ENCODE assay signal across 11 mouse cellular contexts in genomic region chr2:119024536-119025238, GRCm38 (mm10). TPM values are rescaled to one million over a fixed set of nuclear protein-coding genes. Genes with fewer than 3 reads are reported as not detected.
A peak's percentile ranks its signal among the peaks of the same experiment; 100 is the strongest.
DNase-seq lines count a peak whose midpoint lies in the region; ATAC-seq and TF ChIP-seq lines count a peak whose summit lies in the region.
"Had no signal": no experiment of that assay in that cellular context is flagged by ENCODE, and none has a peak within 500 bp of the region (broad histone marks: within the 10 kb centered on the region; RNA-seq: fewer than 3 reads in every experiment).

No protein-coding gene starts in this region.

- TF ChIP-seq CTCF in embryonic fibroblast, embryonic 13.5 days (IDR thresholded peaks at IDR 0.05; ENCODE audit: borderline replicate concordance, insufficient read depth, low read length) = 0 out of 2 replicates have a peak, but pooled peaks have one; percentile 12

- H3K27ac ChIP-seq in heart, embryonic 11.5 days (ENCODE audit: low read depth, low read length) = no peak overlapping the region
- H3K27ac ChIP-seq in embryonic fibroblast, embryonic 13.5 days (ENCODE audit: insufficient read depth, low read length) = no peak overlapping the region

- H3K36me3 ChIP-seq in heart, embryonic 11.5 days (ENCODE audit: control insufficient read depth, insufficient read depth, low read length) = peaks cover 16% of the 10 kb centered on the region
- peaks cover 13% of the 10 kb centered on the region for H3K36me3 ChIP-seq in splenic B cell, adult 2 months (ENCODE audit: control insufficient read depth, insufficient read depth, low read length, poor library complexity, severe bottlenecking)

- H3K9ac ChIP-seq in heart, embryonic 11.5 days (ENCODE audit: low read depth, low read length) = no peak overlapping the region

- intact Hi-C loops in heart, postnatal 36 days (cut with DNase I) = no loop called here
- intact Hi-C loops in gastrocnemius, postnatal 36 days (cut with DNase I) = no loop called here

- H3K4me3 ChIP-seq in heart, embryonic 11.5 days (ENCODE audit: low read depth, low read length) = no peak overlapping the region
- H3K4me3 ChIP-seq in embryonic fibroblast, embryonic 13.5 days (ENCODE audit: insufficient read depth, low read length) = no peak overlapping the region

- ATAC-seq in heart, embryonic 11.5 days (replicated peaks; ENCODE audit: insufficient number of reproducible peaks, low FRiP score, low TSS enrichment) = peak; percentile 48; the same call in 1 of the 2 replicates
- ATAC-seq in inflammation-experienced regulatory T-cells, adult 6 months = no peak

- H3K9me3 ChIP-seq in heart, embryonic 11.5 days (replicated peaks; ENCODE audit: control insufficient read depth, low read length) = no peaks in the 10 kb centered on the region

- WGBS in heart, embryonic 11.5 days (ENCODE audit: insufficient replicate concordance) = 58% methylated on average over 9 of the region's 9 CpGs

- peaks cover 12% of the 10 kb centered on the region; the same call in 1 of the 2 replicates for H3K4me1 ChIP-seq in heart, embryonic 11.5 days (ENCODE audit: control insufficient read depth, insufficient read depth, low read length)
- 0 out of 2 replicates have a peak, but pooled peaks cover 2% of the 10 kb centered on the region for H3K4me1 ChIP-seq in embryonic fibroblast, embryonic 13.5 days (ENCODE audit: control insufficient read depth, insufficient read depth, low read length)

- no peak for DNase-seq in heart, postnatal 36 days
- DNase-seq in spleen, adult 12 weeks (ENCODE audit: low spot score) = peak; percentile 23
- DNase-seq in spleen, postnatal 14 days (ENCODE audit: low spot score in 2 of 2) = no peak
- DNase-seq in splenic B cell, adult 2 months (ENCODE audit: low read depth, low spot score) = peak; percentile 45
- no peak for DNase-seq in gastrocnemius, postnatal 36 days
- DNase-seq: cerebellum, adult 18-20 months; heart, postnatal 14 days; thymus, adult 2 months had no signal

- no peaks in the 10 kb centered on the region for H3K27me3 ChIP-seq in heart, embryonic 11.5 days (ENCODE audit: control insufficient read depth, insufficient read depth, low read length)
- no peaks in the 10 kb centered on the region for H3K27me3 ChIP-seq in splenic B cell, adult 2 months (ENCODE audit: control insufficient read depth, insufficient read depth, low read length, poor library complexity, severe bottlenecking)

- no peak overlapping the region for H3K4me2 ChIP-seq in heart, embryonic 11.5 days

- no peak for TF ChIP-seq POLR2A in embryonic fibroblast, embryonic 13.5 days (IDR thresholded peaks at IDR 0.05; ENCODE audit: low read depth, low read length)

RNA-seq across cellular contexts. Expression of gene Ccdc32, which starts 4.5 kb away (rescaled TPM):
- 16.4 and 17.1 TPM in 2 replicates for polyA plus RNA-seq in heart, embryonic 11.5 days (2014; fragmentation: Nextera tagmentation; extraction: Ambion mirVana)
- total RNA-seq in heart, postnatal 36 days (2021) = 10 to 100 TPM; 10.4 to 11.2 TPM
- 12.1 and 12.7 TPM in 2 replicates for polyA plus RNA-seq in embryonic fibroblast, embryonic 13.5 days (2011; ENCODE audit: insufficient read length, low read depth, missing spikeins)
- 1 to 10 TPM; 3.3 to 4.6 TPM for total RNA-seq in gastrocnemius, postnatal 36 days (2021)
- 10 to 100 TPM; 21.9 to 23.2 (median 22.8) TPM for polyA plus RNA-seq in inflammation-experienced regulatory T-cells, adult 6 months (2017; shearing (Covaris generic))

RNA-seq across cellular contexts. Expression of gene Rpusd2, which starts 9.9 kb away (rescaled TPM):
- polyA plus RNA-seq in heart, embryonic 11.5 days (2014; fragmentation: Nextera tagmentation; extraction: Ambion mirVana) = 4.0 and 4.8 TPM in 2 replicates
- total RNA-seq in heart, postnatal 36 days (2021) = 1 to 10 TPM; 4.5 to 5.2 TPM
- 3.9 and 4.2 TPM in 2 replicates for polyA plus RNA-seq in embryonic fibroblast, embryonic 13.5 days (2011; ENCODE audit: insufficient read length, low read depth, missing spikeins)
- 1 to 10 TPM; 2.7 to 2.8 TPM for total RNA-seq in gastrocnemius, postnatal 36 days (2021)
- 1 to 10 TPM; 1.6 to 2.2 (median 2.0) TPM for polyA plus RNA-seq in inflammation-experienced regulatory T-cells, adult 6 months (2017; shearing (Covaris generic))

RNA-seq across cellular contexts. Expression of gene Knl1, which starts 22.2 kb away (rescaled TPM):
- polyA plus RNA-seq in heart, embryonic 11.5 days (2014; fragmentation: Nextera tagmentation; extraction: Ambion mirVana) = 26.5 and 30.9 TPM in 2 replicates
- under 1 TPM; 0.69 to 0.79 TPM for total RNA-seq in heart, postnatal 36 days (2021)
- polyA plus RNA-seq in embryonic fibroblast, embryonic 13.5 days (2011; ENCODE audit: insufficient read length, low read depth, missing spikeins) = 26.6 and 33.0 TPM in 2 replicates
- under 1 TPM; 0.44 to 0.79 TPM for total RNA-seq in gastrocnemius, postnatal 36 days (2021)
- polyA plus RNA-seq in inflammation-experienced regulatory T-cells, adult 6 months (2017; shearing (Covaris generic)) = 10 to 100 TPM in 1 of 3 experiments, 1 to 10 TPM in 2; 4.6 to 49.6 (median 6.9) TPM

Comparison
In these comparisons a context has a peak if more than half of its experiments do, and no peak if none do; other contexts are left out.
1. DNase-seq: peak in spleen, adult 12 weeks (single experiment) and splenic B cell, adult 2 months (single experiment); none in heart, postnatal 36 days (0 of 2), spleen, postnatal 14 days (0 of 2) and gastrocnemius, postnatal 36 days (0 of 2).